Mouse (Mus musculus): ENCODE data around the gene Car10. TPM values are rescaled to one million over a fixed set of nuclear protein-coding genes. Genes with fewer than 3 reads are reported as not detected.

The Car10 gene
- polyA plus RNA-seq, 1 experiment from 2014 or later: 0.20 TPM

DNA sequence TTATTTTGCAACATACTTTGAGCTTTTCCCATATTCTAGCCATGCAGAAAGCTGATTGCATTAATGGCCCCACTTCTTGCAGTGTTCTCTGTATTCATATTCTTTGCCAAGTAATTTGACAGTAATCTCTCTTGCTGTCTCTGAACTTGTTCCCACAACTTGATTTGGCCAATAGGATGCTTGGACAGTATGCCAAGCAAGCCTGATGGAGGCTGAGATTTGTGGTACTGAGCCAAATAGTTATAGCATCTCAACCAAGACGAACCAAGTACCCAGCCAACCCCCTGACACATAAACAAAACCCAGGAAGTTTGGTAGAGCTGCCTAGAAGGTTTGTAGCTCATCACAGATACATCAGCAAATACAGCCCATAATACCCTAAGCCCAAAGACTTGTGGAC is 342.6 kb downstream of the Car10 start:
- Histone ChIP-seq H3K9ac (ENCODE audit: low read depth, low read length) (no peak overlapping the region), H3K27me3 (replicated peaks; ENCODE audit: control insufficient read depth, insufficient read depth, low read length) (no peaks in the 10 kb centered on the region), H3K27ac (ENCODE audit: low read depth, low read length) (no peak overlapping the region), H3K4me3 (ENCODE audit: low read depth, low read length) (no peak overlapping the region), H3K4me1 (replicated peaks; ENCODE audit: control insufficient read depth, insufficient read depth, low read length) (no peaks in the 10 kb centered on the region), H3K9me3 (ENCODE audit: control insufficient read depth) (no peaks in the 10 kb centered on the region), H3K36me3 (ENCODE audit: control insufficient read depth, insufficient read depth) (no peaks in the 10 kb centered on the region), H3K4me2 (replicated peaks; ENCODE audit: low read depth) (no peak overlapping the region)
- WGBS: 53% methylated on average over 1 of the region's 1 CpGs
- no peak for TF ChIP-seq CTCF (IDR thresholded peaks at IDR 0.05; ENCODE audit: low read depth)
- ATAC-seq: no peak

DNA sequence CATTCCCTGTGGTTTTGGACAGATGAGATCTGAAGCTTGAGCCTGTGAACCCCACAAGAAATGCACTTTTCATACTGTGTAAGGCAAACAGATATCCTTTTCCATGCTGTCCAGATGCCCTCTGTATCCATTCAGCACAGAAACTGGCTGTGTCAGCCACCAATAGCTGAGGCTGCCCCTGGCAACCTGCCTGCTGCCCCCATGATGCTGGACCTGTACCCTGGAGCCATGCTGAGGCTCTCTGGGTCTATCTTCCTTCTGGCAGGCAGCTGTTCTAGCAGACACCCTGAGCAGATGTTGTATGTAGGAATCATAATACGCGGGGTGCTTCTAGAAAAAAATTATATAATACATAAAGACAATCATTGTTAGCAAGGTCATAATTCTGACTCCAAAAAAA is 345.9 kb downstream of the Car10 start:
- 80% methylated on average over 2 of the region's 2 CpGs for WGBS
- Histone ChIP-seq H3K4me3 (ENCODE audit: low read depth, low read length) (no peak overlapping the region), H3K4me2 (replicated peaks; ENCODE audit: low read depth) (no peak overlapping the region), H3K27ac (ENCODE audit: low read depth, low read length) (no peak overlapping the region), H3K36me3 (ENCODE audit: control insufficient read depth, insufficient read depth) (no peaks in the 10 kb centered on the region), H3K27me3 (replicated peaks; ENCODE audit: control insufficient read depth, insufficient read depth, low read length) (no peaks in the 10 kb centered on the region), H3K4me1 (replicated peaks; ENCODE audit: control insufficient read depth, insufficient read depth, low read length) (no peaks in the 10 kb centered on the region), H3K9ac (ENCODE audit: low read depth, low read length) (no peak overlapping the region), H3K9me3 (ENCODE audit: control insufficient read depth) (no peaks in the 10 kb centered on the region)
- TF ChIP-seq CTCF (IDR thresholded peaks at IDR 0.05; ENCODE audit: low read depth): no peak
- no peak for ATAC-seq

DNA sequence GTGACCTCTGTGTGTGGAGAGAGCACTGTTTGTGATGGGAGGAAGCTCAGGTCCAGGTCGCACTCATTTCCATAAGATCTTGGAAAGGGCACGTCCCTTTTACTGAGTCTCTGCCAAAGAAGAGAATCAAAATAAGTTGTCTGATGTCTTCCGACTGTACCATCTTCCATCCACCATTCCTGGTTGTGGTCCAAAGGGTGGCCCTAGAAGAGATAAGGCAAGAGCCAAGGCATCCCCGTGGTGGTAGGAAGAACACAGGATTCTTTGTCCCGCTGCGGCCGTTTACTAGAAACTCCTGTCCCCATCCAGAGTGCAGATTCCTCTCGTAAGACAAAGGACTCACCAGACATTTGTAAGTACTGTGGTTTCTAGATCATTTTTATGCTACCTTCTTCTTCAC is 346.9 kb downstream of the Car10 start:
- H3K9me3 ChIP-seq (ENCODE audit: control insufficient read depth): no peaks in the 10 kb centered on the region
- WGBS: 87% methylated on average over 8 of the region's 8 CpGs
- H3K9ac ChIP-seq (ENCODE audit: low read depth, low read length): no peak overlapping the region
- no peak for TF ChIP-seq CTCF (IDR thresholded peaks at IDR 0.05; ENCODE audit: low read depth)
- no peak overlapping the region for H3K4me2 ChIP-seq (replicated peaks; ENCODE audit: low read depth)
- H3K27ac ChIP-seq (ENCODE audit: low read depth, low read length): no peak overlapping the region
- no peak for ATAC-seq
- H3K4me3 ChIP-seq (ENCODE audit: low read depth, low read length): no peak overlapping the region
- H3K4me1 ChIP-seq (replicated peaks; ENCODE audit: control insufficient read depth, insufficient read depth, low read length): no peaks in the 10 kb centered on the region
- no peaks in the 10 kb centered on the region for H3K36me3 ChIP-seq (ENCODE audit: control insufficient read depth, insufficient read depth)
- no peaks in the 10 kb centered on the region for H3K27me3 ChIP-seq (replicated peaks; ENCODE audit: control insufficient read depth, insufficient read depth, low read length)

DNA sequence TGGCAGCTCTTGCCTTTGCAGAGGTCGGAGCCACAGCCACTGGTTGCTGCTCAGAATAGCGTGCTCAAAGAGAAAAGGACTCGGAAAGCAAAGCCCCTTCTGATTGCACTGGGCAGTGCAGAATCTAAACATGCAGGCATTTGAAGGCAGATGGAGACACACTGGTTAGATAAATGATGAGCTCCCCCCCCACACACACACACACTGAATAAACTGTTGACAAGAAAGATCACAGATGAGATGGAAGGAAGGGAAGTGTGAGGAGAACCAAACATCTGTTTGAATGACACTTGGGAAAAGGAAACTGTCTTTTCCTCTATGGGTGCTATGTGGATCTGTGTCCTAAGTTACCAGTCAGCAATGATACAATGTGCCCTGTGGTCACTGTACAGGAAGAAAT is 349.7 kb downstream of the Car10 start:
- no peak overlapping the region for H3K4me3 ChIP-seq (ENCODE audit: low read depth, low read length)
- no peaks in the 10 kb centered on the region for H3K27me3 ChIP-seq (replicated peaks; ENCODE audit: control insufficient read depth, insufficient read depth, low read length)
- no peaks in the 10 kb centered on the region for H3K36me3 ChIP-seq (ENCODE audit: control insufficient read depth, insufficient read depth)
- TF ChIP-seq CTCF (IDR thresholded peaks at IDR 0.05; ENCODE audit: low read depth): no peak
- H3K4me2 ChIP-seq (replicated peaks; ENCODE audit: low read depth): no peak overlapping the region
- H3K4me1 ChIP-seq (replicated peaks; ENCODE audit: control insufficient read depth, insufficient read depth, low read length): no peaks in the 10 kb centered on the region
- no peaks in the 10 kb centered on the region for H3K9me3 ChIP-seq (ENCODE audit: control insufficient read depth)
- WGBS: 57% methylated on average over 3 of the region's 3 CpGs
- no peak overlapping the region for H3K27ac ChIP-seq (ENCODE audit: low read depth, low read length)
- no peak for ATAC-seq
- no peak overlapping the region for H3K9ac ChIP-seq (ENCODE audit: low read depth, low read length)

DNA sequence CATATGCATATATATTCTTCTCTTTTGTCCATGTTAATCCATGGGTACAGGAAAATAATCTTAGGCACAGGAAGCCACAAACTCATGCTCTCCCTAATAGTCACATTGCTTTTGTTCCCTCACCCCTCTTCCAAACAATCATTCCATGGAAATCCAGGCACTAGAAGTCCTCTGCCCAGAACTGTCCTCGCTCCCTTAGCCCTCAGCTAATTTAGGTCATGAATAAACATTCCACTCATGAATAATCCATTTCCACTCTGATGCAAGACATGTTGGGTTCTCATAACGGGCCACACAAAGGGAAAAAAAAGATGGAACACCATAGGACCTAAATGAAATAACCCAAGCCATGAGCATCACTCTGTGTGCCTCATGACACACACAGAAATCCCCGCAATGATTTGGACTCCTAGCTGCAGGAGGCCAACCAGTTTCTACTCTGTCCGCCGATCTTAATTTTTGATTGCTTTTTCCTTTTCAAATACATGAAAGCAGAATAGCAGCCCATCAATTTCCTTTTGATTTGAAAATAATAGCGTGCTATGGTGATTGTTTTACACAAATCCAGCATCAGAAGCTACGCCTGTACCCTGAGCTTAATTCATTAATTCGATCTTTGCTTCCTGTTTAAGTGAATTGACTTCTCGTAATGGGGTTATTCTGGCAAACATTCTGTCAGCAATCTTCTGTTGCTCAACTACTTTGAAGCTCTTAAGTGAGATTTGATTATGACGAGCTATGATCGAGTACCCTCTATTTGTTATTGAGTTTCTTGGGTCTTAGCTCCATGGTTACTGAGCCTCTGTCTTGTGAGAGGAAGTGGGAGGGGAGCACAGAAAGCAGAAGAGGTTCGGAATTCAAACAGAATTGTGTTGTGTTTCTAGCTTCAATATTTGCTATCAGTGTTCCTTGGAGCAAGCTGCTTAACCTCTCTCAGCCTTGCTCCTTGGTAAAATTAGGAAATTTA is 350.7 kb downstream of the Car10 start:
- Histone ChIP-seq H3K4me1 (replicated peaks; ENCODE audit: control insufficient read depth, insufficient read depth, low read length) (no peaks in the 10 kb centered on the region), H3K9ac (ENCODE audit: low read depth, low read length) (no peak overlapping the region), H3K27ac (ENCODE audit: low read depth, low read length) (no peak overlapping the region), H3K27me3 (replicated peaks; ENCODE audit: control insufficient read depth, insufficient read depth, low read length) (no peaks in the 10 kb centered on the region), H3K9me3 (ENCODE audit: control insufficient read depth) (no peaks in the 10 kb centered on the region), H3K36me3 (ENCODE audit: control insufficient read depth, insufficient read depth) (no peaks in the 10 kb centered on the region), H3K4me3 (ENCODE audit: low read depth, low read length) (no peak overlapping the region), H3K4me2 (replicated peaks; ENCODE audit: low read depth) (no peak overlapping the region)
- no peak for ATAC-seq
- WGBS: 72% methylated on average over 12 of the region's 12 CpGs
- no peak for TF ChIP-seq CTCF (IDR thresholded peaks at IDR 0.05; ENCODE audit: low read depth)

DNA sequence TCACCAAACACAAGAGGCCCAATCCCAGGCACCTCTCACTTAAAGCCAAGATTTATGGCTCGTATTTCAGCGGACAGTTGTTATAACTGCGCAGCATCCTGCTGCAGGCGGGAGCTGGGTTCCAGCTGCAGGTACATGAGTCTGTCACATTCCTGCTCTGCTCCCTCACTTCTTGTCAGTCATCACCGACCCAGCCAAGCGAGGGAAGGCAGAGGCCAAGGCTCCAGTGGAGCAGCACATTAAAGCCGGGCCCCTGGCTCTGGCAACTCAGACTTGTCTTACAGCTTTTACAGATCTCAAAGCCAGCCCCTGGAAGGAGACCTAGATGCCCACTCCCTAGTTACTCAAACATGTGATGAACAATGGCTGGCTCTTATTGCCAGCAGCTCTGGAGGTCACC is 352.7 kb downstream of the Car10 start:
- no peaks in the 10 kb centered on the region for H3K4me1 ChIP-seq (replicated peaks; ENCODE audit: control insufficient read depth, insufficient read depth, low read length)
- no peak for TF ChIP-seq CTCF (IDR thresholded peaks at IDR 0.05; ENCODE audit: low read depth)
- no peak overlapping the region for H3K4me3 ChIP-seq (ENCODE audit: low read depth, low read length)
- H3K27me3 ChIP-seq (replicated peaks; ENCODE audit: control insufficient read depth, insufficient read depth, low read length): no peaks in the 10 kb centered on the region
- H3K27ac ChIP-seq (ENCODE audit: low read depth, low read length): no peak overlapping the region
- WGBS: 47% methylated on average over 7 of the region's 7 CpGs
- no peaks in the 10 kb centered on the region for H3K36me3 ChIP-seq (ENCODE audit: control insufficient read depth, insufficient read depth)
- no peak overlapping the region for H3K9ac ChIP-seq (ENCODE audit: low read depth, low read length)
- ATAC-seq: no peak
- H3K9me3 ChIP-seq (ENCODE audit: control insufficient read depth): no peaks in the 10 kb centered on the region
- no peak overlapping the region for H3K4me2 ChIP-seq (replicated peaks; ENCODE audit: low read depth)

All from intestine, postnatal 0 days (tissue).